Mouse (Mus musculus) embryonic fibroblast, embryonic 13.5 days (primary cell): Measurements from ENCODE around the gene Mrpl24. TPM values are rescaled to one million over a fixed set of nuclear protein-coding genes. Genes with fewer than 3 reads are reported as not detected.
"Not testable (repeated sequence)": the region's sequence is repeated elsewhere in the genome, so short reads cannot be mapped to it uniquely, and the experiment has no call there.

Source experiments
- H3K27ac ChIP-seq: 2 replicates; pipeline ENCODE4 v1.5.1; 2012; ENCODE audit warnings: low read length, control low read depth, inconsistent platforms; ENCODE audit not compliant: insufficient read depth
- H3K4me1 ChIP-seq: 2 replicates; pipeline ENCODE4 v1.6.1; 2011; ENCODE audit warnings: low read length; ENCODE audit not compliant: control insufficient read depth, insufficient read depth
- H3K4me3 ChIP-seq: 2 replicates; pipeline ENCODE4 v1.5.1; 2011; ENCODE audit warnings: mild to moderate bottlenecking, control low read depth, low read length; ENCODE audit not compliant: insufficient read depth
- CTCF ChIP-seq: IDR thresholded peaks from 2 replicates; pipeline ENCODE4 v1.5.1; 2011; ENCODE audit warnings: mild to moderate bottlenecking, control low read depth, low read length, moderate library complexity, borderline replicate concordance; ENCODE audit not compliant: insufficient read depth
- POLR2A ChIP-seq: IDR thresholded peaks from 2 replicates; pipeline ENCODE4 v1.6.1; 2011; ENCODE audit warnings: low read depth, mild to moderate bottlenecking, control low read depth, low read length, moderate library complexity
- polyA plus RNA-seq: library from polyadenylated mRNA; stranded (reverse); fragments of >200 nt; gene quantifications from 2 replicates; pipeline ENCODE4 v1.2.4, GENCODE M21; 2011; ENCODE audit warnings: low read depth; ENCODE audit not compliant: missing spikeins, insufficient read length

The Mrpl24 gene
- polyA plus RNA-seq, 1 experiment, result 167 TPM

DNA sequence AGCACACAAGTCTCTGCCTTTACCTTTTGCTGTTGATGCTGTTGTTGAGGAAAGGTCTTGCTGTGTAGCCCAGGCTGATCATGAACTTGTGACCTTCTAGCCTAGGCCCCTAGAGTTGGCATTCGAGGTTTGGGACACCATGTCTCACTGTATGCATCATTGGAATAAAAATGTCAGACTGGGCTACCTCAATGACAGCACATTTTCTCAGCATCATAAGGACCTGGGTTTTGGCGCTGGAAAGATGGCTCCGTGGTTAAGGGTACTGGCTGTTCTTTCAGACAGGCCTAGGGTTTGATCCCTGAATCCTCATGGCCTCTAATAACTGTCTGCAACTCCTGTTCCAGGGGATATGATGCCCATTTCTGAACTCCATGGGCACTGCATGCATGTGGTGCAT, 19.5 kb upstream of the Mrpl24 start:
- no peak overlapping the region for H3K4me3 ChIP-seq
- no peak overlapping the region for H3K27ac ChIP-seq
- no peaks in the 10 kb centered on the region for H3K4me1 ChIP-seq
- TF ChIP-seq CTCF (no peak), POLR2A (no peak)

DNA sequence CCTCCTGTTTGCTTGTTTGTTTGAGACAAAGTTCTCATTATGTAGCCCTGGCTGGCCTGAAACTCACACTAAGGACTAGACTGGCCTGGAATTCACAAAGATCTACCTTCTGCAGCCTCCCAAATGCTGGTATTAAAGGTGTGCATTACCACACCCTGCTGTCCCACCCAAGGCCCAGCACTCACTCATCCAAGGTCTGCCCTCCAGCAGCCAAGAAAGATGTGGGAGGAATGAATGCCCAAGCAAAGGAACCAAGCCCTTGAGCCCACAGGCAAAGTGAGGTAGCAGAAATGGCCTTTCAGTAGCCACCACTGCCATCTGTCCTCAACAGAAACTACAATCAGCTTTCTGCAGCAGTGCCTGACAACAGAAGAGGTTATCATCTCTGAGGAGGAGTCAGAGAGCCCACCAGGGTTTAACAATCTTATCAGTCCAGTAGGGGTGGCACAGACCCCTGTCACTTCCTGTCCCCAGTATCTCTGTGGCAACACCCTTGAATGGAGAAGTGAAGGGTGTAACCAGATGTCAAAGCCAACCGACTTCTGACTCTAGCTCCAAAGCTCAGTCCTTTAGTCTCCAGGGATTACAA, 18.2 kb upstream of the Mrpl24 start:
- TF ChIP-seq POLR2A (no peak), CTCF (no peak)
- Histone ChIP-seq H3K4me3 (no peak overlapping the region), H3K4me1 (no peaks in the 10 kb centered on the region), H3K27ac (no peak overlapping the region)

DNA sequence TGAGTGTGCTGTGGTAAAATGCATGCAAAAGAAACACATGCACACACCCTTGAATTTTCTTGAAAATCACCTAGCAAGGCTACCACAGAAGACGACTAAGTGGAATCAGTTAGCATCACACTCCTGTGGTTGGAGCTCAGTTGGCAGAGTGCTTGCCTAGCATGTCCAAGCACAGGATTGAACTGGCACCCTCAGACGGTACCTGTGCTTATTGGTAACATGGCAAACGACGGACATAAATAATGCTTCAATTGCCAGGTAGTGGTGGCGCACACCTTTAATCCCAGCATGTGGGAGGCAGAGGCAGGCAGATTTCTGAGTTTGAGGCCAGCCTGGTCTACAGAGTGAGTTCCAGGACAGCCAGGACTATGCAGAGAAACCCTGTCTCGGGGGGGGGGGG, 17.3 kb upstream of the Mrpl24 start:
- not testable (repeated sequence) for H3K27ac ChIP-seq, H3K4me1 ChIP-seq, H3K4me3 ChIP-seq

DNA sequence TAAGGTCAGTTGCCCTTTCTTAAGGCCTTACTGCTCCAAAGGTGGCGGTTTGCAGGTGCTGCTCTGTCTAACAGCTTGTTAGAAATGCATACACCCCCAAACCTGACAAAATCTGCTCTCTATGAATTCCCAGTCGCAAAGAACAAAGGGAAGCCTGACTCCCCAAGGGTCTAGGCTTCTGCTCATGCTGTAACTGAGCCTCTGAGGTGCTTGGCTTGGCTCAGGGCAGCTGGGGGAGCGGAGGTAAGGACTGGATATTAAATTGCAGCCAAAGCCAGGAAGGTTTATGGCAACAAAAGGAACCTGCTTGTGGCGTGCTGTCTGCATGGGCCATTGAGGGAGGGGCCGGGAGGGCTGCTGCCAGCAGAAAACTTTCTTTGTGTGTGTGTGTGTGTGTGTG, 15.5 kb upstream of the Mrpl24 start:
- Histone ChIP-seq H3K4me3 (no peak overlapping the region), H3K27ac (no peak overlapping the region), H3K4me1 (no peaks in the 10 kb centered on the region)
- TF ChIP-seq CTCF (no peak), POLR2A (no peak)

- TF ChIP-seq POLR2A (peak; percentile 70), CTCF (no peak)
- Histone ChIP-seq H3K27ac (peak within 1 kb of the TSS; percentile 97), H3K4me1 (0 out of 2 replicates have a peak, but pooled peaks cover under 1% of the 10 kb centered on the region), H3K4me3 (peak within 1 kb of the TSS; percentile 96)
Measured at GRCm38 (mm10) chr3:87905880-87906485, 13.3 kb upstream of the Mrpl24 start, which contains the start of gene Hdgf. Gene Hdgf (plus strand): TSS chr3:87906321.

DNA sequence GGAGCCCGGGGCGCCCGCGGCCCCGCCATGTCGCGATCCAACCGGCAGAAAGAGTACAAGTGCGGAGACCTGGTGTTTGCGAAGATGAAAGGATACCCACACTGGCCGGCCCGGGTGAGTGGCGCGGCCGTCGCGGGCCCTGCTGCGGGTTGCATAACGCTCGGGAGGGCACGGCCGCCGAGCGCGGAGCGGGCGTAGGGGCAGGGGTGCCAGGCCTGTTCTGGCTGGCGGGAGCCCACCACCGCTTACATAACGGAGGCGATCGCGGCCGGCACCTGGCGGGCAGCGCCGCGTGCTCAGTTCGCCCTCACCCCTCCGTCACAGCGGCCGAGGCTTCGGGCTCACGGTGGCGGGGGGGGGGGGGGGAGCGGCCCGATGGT, 12.7 kb upstream of the Mrpl24 start:
- Histone ChIP-seq H3K27ac (peak overlapping the region; percentile 97), H3K4me3 (peak overlapping the region; percentile 96), H3K4me1 (0 out of 2 replicates have a peak, but pooled peaks cover 4% of the 10 kb centered on the region)
- TF ChIP-seq POLR2A, result no peak
- no peak for TF ChIP-seq CTCF

DNA sequence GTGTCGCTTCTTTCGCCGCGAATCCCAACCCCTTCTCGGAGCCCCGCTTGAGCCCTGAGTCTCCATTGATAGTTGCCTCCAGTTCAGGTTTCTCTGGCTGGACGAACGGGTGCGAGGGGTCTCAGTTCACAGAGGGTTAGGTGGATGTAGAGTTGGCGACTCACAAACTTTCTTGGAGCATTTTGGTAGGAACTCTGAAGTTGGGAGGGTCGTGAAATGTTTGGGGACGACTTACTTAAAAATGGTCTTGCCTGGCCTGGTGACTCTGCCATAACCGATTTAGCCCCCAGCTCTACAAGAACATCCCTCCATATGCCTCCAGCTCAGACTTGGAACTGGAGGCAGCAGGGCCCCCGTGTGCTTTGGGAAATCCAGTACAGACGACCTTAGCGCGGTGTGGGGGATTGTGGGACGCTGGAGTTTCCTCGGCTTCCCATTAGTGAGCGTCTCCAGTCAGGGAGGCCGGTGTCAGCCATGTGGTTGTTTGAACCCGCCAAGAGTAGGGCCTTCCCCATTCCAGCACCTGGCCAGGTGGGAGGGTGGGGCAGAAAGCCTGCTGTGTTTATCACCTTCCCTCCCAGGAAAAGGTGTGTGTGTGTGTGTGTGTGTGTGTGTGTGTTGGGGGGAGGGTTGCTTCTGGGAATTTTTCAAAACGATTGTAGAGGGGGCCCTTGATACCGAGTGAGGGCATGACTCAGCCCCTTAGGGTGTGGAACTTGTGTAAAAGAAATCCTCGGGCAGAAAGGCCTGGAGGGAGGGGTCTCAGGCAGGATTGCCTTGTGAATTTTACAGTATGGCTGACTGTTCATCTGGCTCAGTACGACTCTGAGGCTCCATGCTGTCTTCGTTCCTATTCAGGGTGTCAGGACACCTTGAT, 12.1 kb upstream of the Mrpl24 start:
- H3K27ac ChIP-seq, result peak overlapping the region; percentile 97
- TF ChIP-seq POLR2A, result peak; percentile 63
- TF ChIP-seq CTCF, result no peak
- peaks cover 8% of the 10 kb centered on the region for H3K4me1 ChIP-seq
- peak overlapping the region; percentile 96 for H3K4me3 ChIP-seq

DNA sequence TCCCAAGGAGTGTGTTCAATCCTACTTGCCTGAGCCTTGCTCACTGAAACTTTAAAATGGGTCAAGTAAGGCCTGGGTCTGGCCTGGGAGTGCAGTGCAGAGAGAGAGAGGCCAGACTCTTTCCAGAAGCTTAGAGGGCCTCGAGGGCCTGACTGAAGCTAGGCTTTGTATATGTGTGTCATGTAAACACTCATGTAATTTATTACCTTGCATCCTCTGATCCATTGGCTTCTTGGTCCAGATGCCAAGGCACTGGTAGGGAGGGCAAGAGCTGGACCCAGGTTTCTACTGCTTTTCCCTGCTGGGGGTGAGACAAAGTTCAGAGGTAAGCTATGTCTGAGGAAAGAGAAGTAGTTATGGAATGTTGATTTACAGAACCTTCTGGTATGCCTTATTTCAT, 11.4 kb upstream of the Mrpl24 start:
- peak overlapping the region; percentile 97 for H3K27ac ChIP-seq
- H3K4me1 ChIP-seq, result peaks cover 8% of the 10 kb centered on the region
- peak overlapping the region; percentile 96 for H3K4me3 ChIP-seq
- no peak for TF ChIP-seq CTCF
- 0 out of 2 replicates have a peak, but pooled peaks have one; percentile 7 for TF ChIP-seq POLR2A

DNA sequence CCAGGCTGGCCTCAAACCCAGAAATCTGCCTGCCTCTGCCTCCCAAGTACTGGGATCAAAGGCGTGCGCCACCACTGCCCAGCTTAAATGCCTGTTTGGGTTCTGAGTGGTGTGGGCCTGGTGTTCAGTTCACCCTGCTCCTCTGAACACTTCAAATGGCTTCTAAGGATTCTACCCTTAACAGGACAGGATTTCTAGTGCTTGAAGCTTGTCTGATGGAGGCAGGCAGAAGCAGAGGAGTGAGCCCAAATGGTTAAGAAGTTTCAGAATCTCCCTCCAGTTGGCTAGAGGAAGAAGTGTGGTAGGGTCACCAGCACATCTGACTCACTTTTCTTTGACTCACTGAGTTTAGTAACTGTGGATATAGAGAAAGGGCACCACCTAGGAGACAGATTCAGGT, 9.9 kb upstream of the Mrpl24 start:
- H3K4me1 ChIP-seq, result peaks cover 10% of the 10 kb centered on the region
- TF ChIP-seq CTCF (no peak), POLR2A (0 out of 2 replicates have a peak, but pooled peaks have one; percentile 38)
- H3K27ac ChIP-seq, result peak overlapping the region; percentile 97
- no peak overlapping the region; the same call in 1 of the 2 replicates for H3K4me3 ChIP-seq

DNA sequence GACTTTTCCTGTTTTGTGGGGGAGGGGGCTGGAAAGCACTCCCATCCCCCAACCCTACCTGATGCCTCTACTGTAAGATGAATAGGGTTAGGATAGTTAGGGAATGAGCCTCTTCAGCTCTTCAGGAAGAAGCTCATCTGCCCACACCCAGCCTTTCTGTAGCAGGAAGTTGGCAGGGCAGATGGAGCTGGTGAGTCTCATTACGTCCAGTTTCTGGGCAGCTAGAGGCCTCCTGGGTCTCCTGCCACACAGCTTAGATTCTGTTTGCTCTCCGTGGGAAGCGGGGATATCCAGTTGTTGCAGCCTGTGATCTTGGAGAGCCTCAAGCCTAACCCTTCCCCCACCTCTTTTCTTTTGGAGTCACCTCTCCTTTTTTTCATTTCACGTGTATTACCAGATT, 9.4 kb upstream of the Mrpl24 start:
- Histone ChIP-seq H3K4me3 (peak overlapping the region; percentile 2), H3K27ac (peak overlapping the region; percentile 97), H3K4me1 (peaks cover 10% of the 10 kb centered on the region)
- peak; percentile 50; the same call in 1 of the 2 replicates for TF ChIP-seq POLR2A
- TF ChIP-seq CTCF, result no peak
